Mouse (Mus musculus): ENCODE measurements at regions not wholly inside any gene's neighbourhood (a gene's known extent, or its start where the extent isn't known, plus 50 kb on each side); places are given as distances from the start of the nearest gene placed in this dataset.
"Not testable (repeated sequence)": the region's sequence is repeated elsewhere in the genome, so short reads cannot be mapped to it uniquely, and the experiment has no call there.

DNA sequence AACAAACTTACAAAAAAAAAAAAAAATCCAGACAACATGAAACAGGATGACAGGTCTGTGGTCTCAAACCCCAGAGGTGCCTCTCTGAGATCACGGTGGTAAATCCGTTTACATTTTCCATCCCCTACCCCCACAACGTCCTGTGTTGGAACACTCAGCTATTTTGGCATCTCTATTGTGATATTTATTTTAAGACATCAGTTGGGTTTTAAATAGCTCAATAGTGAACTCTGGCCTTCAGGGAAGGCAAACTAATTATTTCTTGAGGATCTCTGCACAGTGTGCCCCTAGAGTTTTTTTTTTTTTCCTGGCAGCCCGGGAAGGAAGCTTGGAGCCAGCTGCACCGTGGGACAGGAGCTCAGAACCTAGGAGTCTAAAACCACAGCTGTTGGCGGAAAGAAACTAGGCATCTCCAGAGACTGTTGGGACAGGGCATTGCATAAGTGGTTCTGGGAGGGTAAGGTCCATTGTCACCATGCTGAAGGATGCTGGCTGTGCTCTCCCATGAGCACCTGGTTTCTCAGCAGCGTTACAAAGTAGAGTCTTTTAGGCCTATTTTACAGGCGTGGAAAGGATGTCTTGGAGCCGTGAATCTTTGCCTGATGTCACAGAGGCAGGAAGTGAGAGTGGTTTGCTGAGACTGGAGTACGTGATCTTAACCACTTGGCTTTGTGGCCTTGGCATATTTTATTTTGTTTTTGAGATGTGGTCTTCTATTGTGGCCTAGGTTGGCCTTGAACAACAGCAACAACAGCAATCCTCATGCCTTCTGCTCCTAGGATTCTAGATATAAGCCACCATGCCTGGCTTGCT lies 211.3 kb downstream of the Nucb2 start:
- H3K27me3 ChIP-seq (ENCODE audit: control insufficient read depth, insufficient read depth, low read length, poor library complexity, severe bottlenecking), result no peaks in the 10 kb centered on the region
- no peaks in the 10 kb centered on the region for H3K36me3 ChIP-seq (ENCODE audit: control insufficient read depth, insufficient read depth, low read length, poor library complexity, severe bottlenecking)
- peak; percentile 18 for DNase-seq (ENCODE audit: low read depth, low spot score)

DNA sequence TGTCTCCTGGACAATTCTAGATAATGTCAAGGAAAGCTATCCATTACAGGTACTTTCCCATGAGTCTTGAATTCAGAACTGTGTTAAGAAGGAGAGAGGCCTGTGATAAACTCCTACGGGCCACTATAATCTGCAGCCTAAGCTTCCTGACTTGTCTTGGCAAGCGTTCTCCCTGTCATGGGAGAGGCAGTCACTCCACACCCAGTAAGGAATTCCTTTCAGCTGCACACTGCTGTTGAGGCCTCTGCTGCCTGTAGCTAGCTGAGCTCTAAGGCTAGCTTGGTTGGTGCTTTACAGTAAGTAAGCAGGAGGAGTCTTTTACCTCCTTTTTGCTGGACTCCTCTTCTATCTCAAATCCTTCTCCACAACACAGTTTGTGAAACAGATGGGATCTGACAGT lies 224.2 kb downstream of the Nucb2 start:
- DNase-seq (ENCODE audit: low read depth, low spot score), result no peak
- no peaks in the 10 kb centered on the region for H3K36me3 ChIP-seq (ENCODE audit: control insufficient read depth, insufficient read depth, low read length, poor library complexity, severe bottlenecking)
- H3K27me3 ChIP-seq (ENCODE audit: control insufficient read depth, insufficient read depth, low read length, poor library complexity, severe bottlenecking), result no peaks in the 10 kb centered on the region

GRCm38 (mm10) chr7:116729795-116730194 lies 225.6 kb downstream of the Nucb2 start:
- no peaks in the 10 kb centered on the region for H3K36me3 ChIP-seq (ENCODE audit: control insufficient read depth, insufficient read depth, low read length, poor library complexity, severe bottlenecking)
- H3K27me3 ChIP-seq (ENCODE audit: control insufficient read depth, insufficient read depth, low read length, poor library complexity, severe bottlenecking), result no peaks in the 10 kb centered on the region
- DNase-seq (ENCODE audit: low read depth, low spot score), result no peak

GRCm38 (mm10) chr7:116735676-116736075 lies 231.5 kb downstream of the Nucb2 start:
- DNase-seq (ENCODE audit: low read depth, low spot score), result no peak
- no peaks in the 10 kb centered on the region for H3K36me3 ChIP-seq (ENCODE audit: control insufficient read depth, insufficient read depth, low read length, poor library complexity, severe bottlenecking)
- H3K27me3 ChIP-seq (ENCODE audit: control insufficient read depth, insufficient read depth, low read length, poor library complexity, severe bottlenecking), result no peaks in the 10 kb centered on the region

DNA sequence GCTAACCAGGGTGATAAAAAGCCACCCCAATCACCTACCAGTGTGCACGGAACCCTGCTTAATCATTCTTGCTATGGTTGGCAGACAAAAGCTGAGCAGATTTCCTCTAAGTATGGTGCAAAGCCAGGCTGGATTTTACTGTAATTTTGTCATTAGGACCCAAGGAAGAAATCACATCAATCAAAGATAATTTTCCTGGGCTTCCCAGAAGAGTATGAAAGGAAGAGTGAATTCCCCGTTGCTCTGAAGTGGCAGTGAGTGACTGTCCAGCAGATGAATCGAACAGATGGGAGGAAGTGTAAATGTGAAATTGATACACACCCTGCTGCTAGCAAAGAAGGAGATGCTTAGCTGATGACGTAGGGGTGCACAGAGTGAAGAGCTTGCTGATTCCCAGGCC lies 232.2 kb downstream of the Nucb2 start:
- H3K27me3 ChIP-seq (ENCODE audit: control insufficient read depth, insufficient read depth, low read length, poor library complexity, severe bottlenecking), result no peaks in the 10 kb centered on the region
- DNase-seq (ENCODE audit: low read depth, low spot score), result no peak
- H3K36me3 ChIP-seq (ENCODE audit: control insufficient read depth, insufficient read depth, low read length, poor library complexity, severe bottlenecking), result no peaks in the 10 kb centered on the region

DNA sequence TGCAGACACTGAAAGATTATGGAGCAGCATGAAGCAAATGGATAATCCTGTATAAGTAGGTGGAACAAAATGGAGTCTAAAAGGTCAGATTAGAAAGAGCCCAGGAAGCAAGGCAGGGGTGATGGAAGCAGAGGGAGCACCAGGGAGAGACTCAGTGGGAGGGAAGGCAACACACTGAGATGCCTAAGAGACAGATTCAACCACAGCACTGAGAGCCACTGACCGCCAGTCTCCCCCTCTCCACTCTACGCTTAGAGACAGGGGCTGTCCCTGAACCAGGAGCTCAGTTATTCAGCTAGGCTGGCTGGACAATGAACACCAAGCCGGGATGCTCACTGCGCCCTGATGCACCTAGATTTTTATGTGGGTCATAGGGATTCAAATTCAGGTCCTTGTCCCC lies 233.8 kb downstream of the Nucb2 start:
- Histone ChIP-seq H3K27me3 (ENCODE audit: control insufficient read depth, insufficient read depth, low read length, poor library complexity, severe bottlenecking) (no peaks in the 10 kb centered on the region), H3K36me3 (ENCODE audit: control insufficient read depth, insufficient read depth, low read length, poor library complexity, severe bottlenecking) (no peaks in the 10 kb centered on the region)
- DNase-seq (ENCODE audit: low read depth, low spot score), result no peak

DNA sequence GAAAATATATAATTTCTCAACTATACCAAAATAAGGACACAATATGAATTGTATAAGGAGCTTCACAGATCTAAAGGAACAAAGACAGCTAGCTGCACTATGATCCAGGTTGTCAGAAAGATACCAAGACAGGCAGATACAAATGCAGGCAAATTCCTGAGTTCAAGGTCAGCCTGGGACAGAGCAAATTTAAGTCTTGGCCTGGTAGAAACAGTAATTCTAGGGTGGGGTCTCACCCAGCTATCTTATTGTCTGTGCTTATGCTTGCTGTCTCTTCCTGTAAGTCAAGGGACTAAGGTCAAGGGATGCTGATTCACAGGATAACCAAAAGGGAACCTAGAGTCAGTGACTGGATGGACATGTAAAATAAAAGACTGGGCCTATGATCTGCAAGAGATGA lies 250.4 kb downstream of the Nucb2 start:
- Histone ChIP-seq H3K27me3 (ENCODE audit: control insufficient read depth, insufficient read depth, low read length, poor library complexity, severe bottlenecking) (no peaks in the 10 kb centered on the region), H3K36me3 (ENCODE audit: control insufficient read depth, insufficient read depth, low read length, poor library complexity, severe bottlenecking) (no peaks in the 10 kb centered on the region)
- no peak for DNase-seq (ENCODE audit: low read depth, low spot score)

DNA sequence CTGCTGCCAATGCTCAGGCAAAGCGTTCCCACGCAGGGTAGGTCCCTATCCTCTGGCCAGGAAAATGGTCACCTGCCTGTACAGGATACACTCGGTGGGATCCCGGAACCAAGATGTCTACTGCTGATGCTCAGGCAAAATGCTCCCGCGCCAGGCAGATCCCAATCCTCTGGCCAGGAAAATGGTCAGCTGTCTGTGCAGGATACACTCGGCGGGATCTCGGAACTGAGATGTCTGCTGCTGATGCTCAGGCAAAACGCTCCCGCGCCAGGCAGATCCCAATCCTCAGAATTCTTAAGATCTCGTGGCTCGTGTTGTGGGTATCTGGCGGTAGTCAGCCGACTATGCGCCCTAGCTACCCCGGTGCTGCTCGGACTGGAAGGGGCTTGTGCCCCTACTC lies 288.0 kb downstream of the Nucb2 start:
- H3K27me3 ChIP-seq (ENCODE audit: control insufficient read depth, insufficient read depth, low read length, poor library complexity, severe bottlenecking); H3K36me3 ChIP-seq (ENCODE audit: control insufficient read depth, insufficient read depth, low read length, poor library complexity, severe bottlenecking); DNase-seq (ENCODE audit: low read depth, low spot score): not testable (repeated sequence)

- H3K36me3 ChIP-seq (ENCODE audit: control insufficient read depth, insufficient read depth, low read length, poor library complexity, severe bottlenecking), result no peaks in the 10 kb centered on the region
- no peaks in the 10 kb centered on the region for H3K27me3 ChIP-seq (ENCODE audit: control insufficient read depth, insufficient read depth, low read length, poor library complexity, severe bottlenecking)
- DNase-seq (ENCODE audit: low read depth, low spot score), result no peak
Observed at GRCm38 (mm10) chr7:116808475-116808874, 304.3 kb downstream of the Nucb2 start.

DNA sequence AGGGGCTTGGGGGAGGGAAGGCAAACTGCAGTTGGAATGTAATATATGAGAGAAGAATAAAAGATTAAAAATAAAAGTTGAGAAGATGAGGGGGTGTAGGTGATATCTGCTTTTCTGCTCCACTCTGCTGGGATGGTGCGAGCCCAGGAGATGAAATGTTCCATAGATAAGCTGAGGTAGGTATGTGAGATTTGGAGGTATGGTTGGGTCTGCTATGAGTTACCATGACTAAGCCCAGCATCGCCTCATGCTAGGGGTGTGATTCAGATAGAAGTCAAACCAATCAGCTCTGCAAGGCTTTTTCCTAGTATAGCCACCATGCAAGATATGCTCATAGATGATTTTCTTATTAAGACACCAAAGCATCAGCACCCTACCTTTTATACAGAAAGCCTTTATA lies 312.3 kb downstream of the Nucb2 start:
- no peak for DNase-seq (ENCODE audit: low read depth, low spot score)
- H3K27me3 ChIP-seq (ENCODE audit: control insufficient read depth, insufficient read depth, low read length, poor library complexity, severe bottlenecking), result no peaks in the 10 kb centered on the region
- no peaks in the 10 kb centered on the region for H3K36me3 ChIP-seq (ENCODE audit: control insufficient read depth, insufficient read depth, low read length, poor library complexity, severe bottlenecking)

DNA sequence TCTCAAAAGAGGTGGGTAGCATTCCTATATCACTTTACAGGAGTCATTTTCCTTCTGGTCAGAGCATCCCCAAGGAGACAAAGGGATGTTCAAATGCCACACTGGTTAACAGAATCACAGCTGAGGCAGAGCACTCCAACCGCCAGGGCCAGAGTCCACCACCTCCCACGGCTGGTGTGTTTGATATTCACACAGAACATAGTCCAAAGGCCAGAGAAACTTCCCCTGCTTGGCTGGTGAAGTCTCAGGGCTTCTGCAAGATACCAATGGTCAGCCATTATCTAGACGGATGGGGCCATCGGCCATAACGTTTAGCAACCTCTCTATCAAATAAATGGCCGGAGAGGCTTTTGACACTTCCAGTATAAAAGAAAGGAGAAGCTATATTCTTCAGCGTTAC lies 313.8 kb downstream of the Nucb2 start:
- Histone ChIP-seq H3K27me3 (ENCODE audit: control insufficient read depth, insufficient read depth, low read length, poor library complexity, severe bottlenecking) (no peaks in the 10 kb centered on the region), H3K36me3 (ENCODE audit: control insufficient read depth, insufficient read depth, low read length, poor library complexity, severe bottlenecking) (no peaks in the 10 kb centered on the region)
- no peak for DNase-seq (ENCODE audit: low read depth, low spot score)

DNA sequence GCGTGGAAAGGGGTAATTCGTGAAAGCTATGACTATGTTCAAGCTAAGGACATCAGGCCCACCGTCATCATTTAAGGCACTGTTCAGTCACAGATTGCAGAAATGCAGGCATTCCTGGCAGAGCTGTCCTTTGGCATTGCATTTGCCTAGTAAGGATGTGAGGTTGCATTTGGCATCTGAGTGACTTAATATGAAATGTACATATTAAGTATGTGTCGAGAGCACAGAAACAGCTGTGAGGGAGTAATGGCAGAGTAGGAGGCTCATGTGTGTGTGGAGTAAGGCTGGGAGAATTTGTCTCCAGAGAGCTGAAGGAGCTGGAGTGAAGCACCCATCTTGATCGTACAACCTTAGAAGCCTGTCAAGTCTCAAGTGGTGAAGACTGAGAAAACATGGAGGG lies 316.4 kb downstream of the Nucb2 start:
- no peaks in the 10 kb centered on the region for H3K36me3 ChIP-seq (ENCODE audit: control insufficient read depth, insufficient read depth, low read length, poor library complexity, severe bottlenecking)
- no peak for DNase-seq (ENCODE audit: low read depth, low spot score)
- H3K27me3 ChIP-seq (ENCODE audit: control insufficient read depth, insufficient read depth, low read length, poor library complexity, severe bottlenecking), result no peaks in the 10 kb centered on the region

DNA sequence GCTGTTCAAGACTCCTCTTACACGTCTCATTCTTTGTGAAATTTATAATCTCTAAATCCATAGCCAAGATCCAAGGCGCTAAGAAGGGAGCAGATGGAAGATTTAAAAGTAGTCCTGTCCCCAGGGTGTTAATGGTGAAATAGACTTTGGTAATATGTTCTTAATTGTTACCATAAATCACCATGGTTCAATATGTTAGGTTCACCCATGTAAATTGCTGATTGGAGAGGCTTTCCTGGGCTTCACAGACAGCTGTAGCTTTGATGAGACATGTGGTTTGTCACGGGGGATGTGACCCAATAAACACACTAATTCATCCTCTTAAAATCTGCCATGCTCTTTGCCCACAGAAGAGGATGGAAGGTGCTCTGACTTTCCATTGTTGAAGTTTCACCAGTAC lies 338.7 kb downstream of the Nucb2 start:
- no peaks in the 10 kb centered on the region for H3K27me3 ChIP-seq (ENCODE audit: control insufficient read depth, insufficient read depth, low read length, poor library complexity, severe bottlenecking)
- no peak for DNase-seq (ENCODE audit: low read depth, low spot score)
- no peaks in the 10 kb centered on the region for H3K36me3 ChIP-seq (ENCODE audit: control insufficient read depth, insufficient read depth, low read length, poor library complexity, severe bottlenecking)

DNA sequence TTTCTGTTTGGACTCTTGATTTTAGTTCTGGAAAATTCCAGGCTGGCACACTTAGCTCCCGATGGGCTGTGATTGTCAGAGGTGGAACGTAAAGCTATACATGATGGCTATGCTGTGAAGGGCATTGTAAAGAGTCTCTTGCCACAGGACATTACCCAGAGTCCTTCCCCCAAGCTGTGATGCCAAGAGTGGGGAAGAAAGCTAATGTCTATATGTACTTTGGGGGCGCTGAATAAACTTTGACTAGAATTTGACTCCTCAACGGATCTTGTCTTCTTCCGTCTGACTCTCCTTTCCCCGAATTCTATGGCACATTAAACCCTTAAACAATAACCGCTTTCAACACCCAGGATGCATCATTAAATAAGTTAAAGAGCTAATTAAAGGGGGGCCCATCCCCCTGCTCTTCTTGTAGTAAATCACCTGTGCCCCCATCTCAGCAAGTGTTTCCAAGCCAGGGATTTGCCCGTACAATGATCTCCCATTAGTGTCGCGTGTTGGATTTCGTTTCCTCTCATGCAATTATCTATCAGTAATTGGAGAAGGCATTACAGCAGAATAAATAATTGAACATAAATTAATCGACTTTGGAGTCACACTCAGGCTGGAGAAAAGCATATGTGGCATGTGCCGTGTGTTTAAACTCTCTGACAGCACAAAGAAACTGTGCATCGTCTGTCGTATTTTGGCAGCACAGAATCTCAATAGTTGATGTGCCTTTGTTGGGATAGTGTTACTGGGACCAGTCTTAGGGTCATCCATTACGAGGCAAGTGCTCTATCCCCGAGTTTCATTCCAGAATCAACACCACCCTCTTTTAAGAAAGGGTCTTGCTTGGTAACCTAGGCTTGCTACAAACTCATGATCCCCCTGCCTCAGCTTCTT lies 343.9 kb downstream of the Nucb2 start:
- no peak for DNase-seq (ENCODE audit: low read depth, low spot score)
- Histone ChIP-seq H3K27me3 (ENCODE audit: control insufficient read depth, insufficient read depth, low read length, poor library complexity, severe bottlenecking) (no peaks in the 10 kb centered on the region), H3K36me3 (ENCODE audit: control insufficient read depth, insufficient read depth, low read length, poor library complexity, severe bottlenecking) (no peaks in the 10 kb centered on the region)

GRCm38 (mm10) chr7:116853351-116853750 lies 349.2 kb downstream of the Nucb2 start:
- no peaks in the 10 kb centered on the region for H3K27me3 ChIP-seq (ENCODE audit: control insufficient read depth, insufficient read depth, low read length, poor library complexity, severe bottlenecking)
- H3K36me3 ChIP-seq (ENCODE audit: control insufficient read depth, insufficient read depth, low read length, poor library complexity, severe bottlenecking), result no peaks in the 10 kb centered on the region
- no peak for DNase-seq (ENCODE audit: low read depth, low spot score)
